Mouse (Mus musculus): ENCODE data around the gene Slc38a8. TPM values are rescaled to one million over a fixed set of nuclear protein-coding genes. Genes with fewer than 3 reads are reported as not detected.

The Slc38a8 gene
- total RNA-seq, 2 experiments from 2014 or later, result not detected

GRCm38 (mm10) chr8:119484145-119484896, 17.2 kb downstream of the Slc38a8 start:
- no peak for DNase-seq

- no peak for DNase-seq
Observed at GRCm38 (mm10) chr8:119478684-119479083, 22.8 kb downstream of the Slc38a8 start.

GRCm38 (mm10) chr8:119468091-119468490, 33.4 kb downstream of the Slc38a8 start:
- DNase-seq, result no peak

GRCm38 (mm10) chr8:119466794-119467193, 34.7 kb downstream of the Slc38a8 start:
- DNase-seq, result no peak

- no peak for DNase-seq
Observed at GRCm38 (mm10) chr8:119466105-119466504, 35.4 kb downstream of the Slc38a8 start.

- DNase-seq, result no peak
Observed at GRCm38 (mm10) chr8:119463709-119464108, 37.8 kb downstream of the Slc38a8 start.

- DNase-seq, result no peak
Observed at GRCm38 (mm10) chr8:119461356-119461755, 40.1 kb downstream of the Slc38a8 start.

- DNase-seq, result no peak
Observed at GRCm38 (mm10) chr8:119459724-119460123, 41.8 kb downstream of the Slc38a8 start.

- no peak for DNase-seq
Observed at GRCm38 (mm10) chr8:119456045-119456444, 45.5 kb downstream of the Slc38a8 start.

- DNase-seq, result no peak
Observed at GRCm38 (mm10) chr8:119452919-119453318, 48.6 kb downstream of the Slc38a8 start.

GRCm38 (mm10) chr8:119451131-119451530, 50.4 kb downstream of the Slc38a8 start:
- DNase-seq, result no peak

GRCm38 (mm10) chr8:119449627-119450026, 51.9 kb downstream of the Slc38a8 start:
- DNase-seq, result no peak

GRCm38 (mm10) chr8:119447781-119448170, 53.7 kb downstream of the Slc38a8 start:
- DNase-seq, result no peak

- peak; percentile 51 for DNase-seq
Observed at GRCm38 (mm10) chr8:119446990-119447780, 54.3 kb downstream of the Slc38a8 start.

GRCm38 (mm10) chr8:119446211-119446989, 55.1 kb downstream of the Slc38a8 start, which contains the start of gene Necab2:
TSS of gene Necab2 (plus strand) at chr8:119446719.
- peak; percentile 90 for DNase-seq

GRCm38 (mm10) chr8:119442970-119443369, 58.5 kb downstream of the Slc38a8 start:
- DNase-seq, result no peak

- DNase-seq, result no peak
Observed at GRCm38 (mm10) chr8:119442013-119442412, 59.5 kb downstream of the Slc38a8 start.

- no peak for DNase-seq
Observed at GRCm38 (mm10) chr8:119440952-119441270, 60.6 kb downstream of the Slc38a8 start.

GRCm38 (mm10) chr8:119440250-119440951, 61.1 kb downstream of the Slc38a8 start:
- DNase-seq, result peak; percentile 69

- DNase-seq, result no peak
Observed at GRCm38 (mm10) chr8:119439893-119440249, 61.6 kb downstream of the Slc38a8 start.

- DNase-seq, result no peak
Observed at GRCm38 (mm10) chr8:119439424-119439823, 62.1 kb downstream of the Slc38a8 start.

GRCm38 (mm10) chr8:119438876-119439275, 62.6 kb downstream of the Slc38a8 start:
- DNase-seq, result no peak

All from gastrocnemius, postnatal 10 days (tissue).